Mouse (Mus musculus) gastrocnemius, adult 8-10 months (tissue): Measurements from ENCODE around the gene Lmnb2. TPM values are rescaled to one million over a fixed set of nuclear protein-coding genes. Genes with fewer than 3 reads are reported as not detected.

Source experiments
- DNase-seq, 2 experiments: peaks; one replicate each; pipeline ENCODE4 v3.0.0; 2022; ENCODE audit warnings: low spot score in 2 of 2
- total RNA-seq, 4 experiments: library from RNA; stranded (reverse); gene quantifications; 2 replicates each; pipeline ENCODE4 v1.2.4; 2022

Lmnb2 gene
- total RNA-seq, 4 experiments from 2014 or later, result 2.1 to 4.0 (median 2.3) TPM

- peak; percentile 97 to 99 for DNase-seq
These were observed 17.5 kb downstream of the Lmnb2 start, which contains the start of gene Timm13 for GRCm38 (mm10) chr10:80900318-80901247. Timm13 (minus strand) TSS chr10:80900969.

GRCm38 (mm10) chr10:80899591-80900317, 18.3 kb downstream of the Lmnb2 start:
- peak in 1 of 2 experiments; percentile 38 for DNase-seq

GRCm38 (mm10) chr10:80899074-80899473, 19.0 kb downstream of the Lmnb2 start:
- DNase-seq, result no peak

GRCm38 (mm10) chr10:80897861-80898510, 20.1 kb downstream of the Lmnb2 start:
- no peak for DNase-seq

GRCm38 (mm10) chr10:80896581-80897485, 21.2 kb downstream of the Lmnb2 start:
- no peak for DNase-seq

GRCm38 (mm10) chr10:80895697-80896096, 22.3 kb downstream of the Lmnb2 start:
- DNase-seq, result no peak

GRCm38 (mm10) chr10:80895100-80895499, 22.9 kb downstream of the Lmnb2 start:
- DNase-seq, result no peak

- DNase-seq, result peak; percentile 53 to 72
These were observed 30.9 kb downstream of the Lmnb2 start for GRCm38 (mm10) chr10:80887181-80887580.

- DNase-seq, result peak; percentile 69 to 77
These were observed 36.7 kb downstream of the Lmnb2 start for GRCm38 (mm10) chr10:80881301-80881700.

- DNase-seq, result no peak
These were observed 37.1 kb downstream of the Lmnb2 start for GRCm38 (mm10) chr10:80880901-80881300.

- no peak for DNase-seq
These were observed 37.9 kb downstream of the Lmnb2 start for GRCm38 (mm10) chr10:80880131-80880641.

- DNase-seq, result no peak
These were observed 41.5 kb downstream of the Lmnb2 start for GRCm38 (mm10) chr10:80876594-80876993.

- no peak for DNase-seq
These were observed 42.0 kb downstream of the Lmnb2 start for GRCm38 (mm10) chr10:80876028-80876427.

GRCm38 (mm10) chr10:80874035-80874434, 44.0 kb downstream of the Lmnb2 start:
- peak; percentile 33 to 51 for DNase-seq

- no peak for DNase-seq
These were observed 46.5 kb downstream of the Lmnb2 start, which contains the start of gene Tmprss9 for GRCm38 (mm10) chr10:80871581-80871980. Tmprss9 (plus strand) TSS chr10:80871848.

GRCm38 (mm10) chr10:80870993-80871392, 47.1 kb downstream of the Lmnb2 start:
- DNase-seq, result no peak

GRCm38 (mm10) chr10:80864446-80864845, 53.6 kb downstream of the Lmnb2 start:
- DNase-seq, result peak; percentile 59 to 77

- DNase-seq, result no peak
These were observed 55.7 kb downstream of the Lmnb2 start for GRCm38 (mm10) chr10:80862305-80862704.

GRCm38 (mm10) chr10:80858350-80858935, 59.6 kb downstream of the Lmnb2 start:
- no peak for DNase-seq

GRCm38 (mm10) chr10:80857848-80858247, 60.2 kb downstream of the Lmnb2 start:
- DNase-seq, result no peak
